Mouse (Mus musculus) thymus, adult 2 months (tissue): Measurements from ENCODE around the gene Slc35e3. TPM values are rescaled to one million over a fixed set of nuclear protein-coding genes. Genes with fewer than 3 reads are reported as not detected.

Source experiments
- DNase-seq: peaks from one replicate; pipeline ENCODE4 v3.0.0; 2021
- H3K27ac ChIP-seq: fragments of 200-500 bp; 2 replicates; pipeline ENCODE4 v1.5.1; 2012; ENCODE audit warnings: low read length, control low read depth; ENCODE audit not compliant: control insufficient read depth, insufficient read depth
- H3K27me3 ChIP-seq: fragments of 200-500 bp; 2 replicates; pipeline ENCODE4 v1.6.1; 2012; ENCODE audit warnings: mild to moderate bottlenecking, low read length, moderate library complexity, mixed read lengths; ENCODE audit not compliant: control insufficient read depth, insufficient read depth
- H3K36me3 ChIP-seq: fragments of 200-500 bp; 2 replicates; pipeline ENCODE4 v1.6.1; 2012; ENCODE audit warnings: mild to moderate bottlenecking, low read length, moderate library complexity; ENCODE audit not compliant: control insufficient read depth, insufficient read depth
- H3K4me1 ChIP-seq: fragments of 200-500 bp; replicated peaks from 2 replicates; pipeline ENCODE4 v1.6.1; 2012; ENCODE audit warnings: low read length; ENCODE audit not compliant: control insufficient read depth, insufficient read depth
- H3K4me3 ChIP-seq: fragments of 200-500 bp; 2 replicates; pipeline ENCODE4 v1.5.1; 2012; ENCODE audit warnings: mild to moderate bottlenecking, low read length, control low read depth, moderate library complexity; ENCODE audit not compliant: control insufficient read depth, insufficient read depth
- CTCF ChIP-seq: fragments of 200-500 bp; IDR thresholded peaks from 2 replicates; pipeline ENCODE4 v1.5.1; 2012; ENCODE audit warnings: mild to moderate bottlenecking, control low read depth, low read length, moderate library complexity, borderline replicate concordance; ENCODE audit not compliant: control insufficient read depth, poor library complexity, insufficient read depth; ENCODE audit errors: extremely low read depth
- POLR2A ChIP-seq: fragments of 200-500 bp; IDR thresholded peaks from 2 replicates; pipeline ENCODE4 v1.6.1; 2012; ENCODE audit warnings: mild to moderate bottlenecking, low read length, control low read depth, moderate library complexity; ENCODE audit not compliant: control insufficient read depth, poor library complexity, insufficient read depth; ENCODE audit errors: extremely low read depth
- WGBS: fragments of 180-500 bp; shearing (Covaris S2); methylation state at CpG from one replicate; pipeline ENCODE4 v1.1.7; 2018; 5-methylcytosine and 5-hydroxymethylcytosine counted together
- polyA plus RNA-seq: library from polyadenylated mRNA; depleted of rRNA; stranded (reverse); fragments of >200 nt; gene quantifications from 2 replicates; pipeline ENCODE4 v1.2.3, GENCODE M21; 2012

Gene Slc35e3
- polyA plus RNA-seq, 1 experiment = 13.8 TPM

GRCm38 (mm10) chr10:117771131-117771510 lies 25.0 kb upstream of the Slc35e3 start:
- H3K4me1 ChIP-seq = no peaks in the 10 kb centered on the region
- no peak overlapping the region for H3K4me3 ChIP-seq
- H3K36me3 ChIP-seq = peaks cover 59% of the 10 kb centered on the region
- TF ChIP-seq CTCF (no peak), POLR2A (no peak)
- H3K27ac ChIP-seq = no peak overlapping the region
- WGBS = 98% methylated on average over 10 of the region's 10 CpGs
- DNase-seq = no peak
- H3K27me3 ChIP-seq = no peaks in the 10 kb centered on the region

- Histone ChIP-seq H3K27ac (no peak overlapping the region), H3K36me3 (peaks cover 64% of the 10 kb centered on the region), H3K4me1 (no peaks in the 10 kb centered on the region), H3K27me3 (no peaks in the 10 kb centered on the region), H3K4me3 (no peak overlapping the region)
- TF ChIP-seq POLR2A = no peak
- TF ChIP-seq CTCF = no peak
- DNase-seq = no peak
- WGBS = 98% methylated on average over 18 of the region's 18 CpGs
Measured at GRCm38 (mm10) chr10:117770286-117771130, 24.3 kb upstream of the Slc35e3 start.

- no peaks in the 10 kb centered on the region for H3K4me1 ChIP-seq
- 95% methylated on average over 9 of the region's 9 CpGs for WGBS
- H3K27me3 ChIP-seq = no peaks in the 10 kb centered on the region
- DNase-seq = no peak
- no peak overlapping the region for H3K4me3 ChIP-seq
- no peak overlapping the region for H3K27ac ChIP-seq
- peaks cover 69% of the 10 kb centered on the region for H3K36me3 ChIP-seq
- TF ChIP-seq CTCF (no peak), POLR2A (no peak)
Measured at GRCm38 (mm10) chr10:117769541-117770285, 23.5 kb upstream of the Slc35e3 start.

- no peak for DNase-seq
- Histone ChIP-seq H3K27ac (no peak overlapping the region), H3K4me1 (no peaks in the 10 kb centered on the region), H3K36me3 (peaks cover 62% of the 10 kb centered on the region), H3K27me3 (no peaks in the 10 kb centered on the region), H3K4me3 (no peak overlapping the region)
- no peak for TF ChIP-seq CTCF
- no peak for TF ChIP-seq POLR2A
- 96% methylated on average over 7 of the region's 7 CpGs for WGBS
Measured at GRCm38 (mm10) chr10:117768141-117768440, 21.9 kb upstream of the Slc35e3 start.

- H3K27ac ChIP-seq = no peak overlapping the region
- peaks cover 60% of the 10 kb centered on the region for H3K36me3 ChIP-seq
- no peak for TF ChIP-seq CTCF
- 96% methylated on average over 10 of the region's 10 CpGs for WGBS
- no peak for DNase-seq
- no peaks in the 10 kb centered on the region for H3K4me1 ChIP-seq
- H3K27me3 ChIP-seq = no peaks in the 10 kb centered on the region
- H3K4me3 ChIP-seq = no peak overlapping the region
Measured at GRCm38 (mm10) chr10:117767286-117768140, 21.3 kb upstream of the Slc35e3 start.

- Histone ChIP-seq H3K27me3 (no peaks in the 10 kb centered on the region), H3K27ac (no peak overlapping the region), H3K4me1 (no peaks in the 10 kb centered on the region), H3K4me3 (no peak overlapping the region), H3K36me3 (peaks cover 62% of the 10 kb centered on the region)
- DNase-seq = no peak
- 97% methylated on average over 5 of the region's 5 CpGs for WGBS
- TF ChIP-seq CTCF = no peak
- TF ChIP-seq POLR2A = no peak
Measured at GRCm38 (mm10) chr10:117766896-117767160, 20.7 kb upstream of the Slc35e3 start.
